Mouse (Mus musculus) stomach, embryonic 14.5 days (tissue): ENCODE measurements around the gene Large2. TPM values are rescaled to one million over a fixed set of nuclear protein-coding genes. Genes with fewer than 3 reads are reported as not detected.

Experiments
- ATAC-seq: fragments of 200-750 bp; cut with Nextera tagmentation; 2 replicates; pipeline ENCODE4 v1.8.0; 2017; ENCODE audit warnings: low read depth, moderate TSS enrichment; ENCODE audit not compliant: insufficient number of reproducible peaks, insufficient read depth, low FRiP score
- H3K27ac ChIP-seq: fragments of 300-500 bp; sonication (generic); 2 replicates; pipeline ENCODE4 v1.5.1; 2014; ENCODE audit warnings: mild to moderate bottlenecking, low read length, moderate library complexity, mixed read lengths
- H3K27me3 ChIP-seq: fragments of 300-500 bp; sonication (generic); 2 replicates; pipeline ENCODE4 v1.6.1; 2014; ENCODE audit warnings: low read length, control low read depth, mixed read lengths; ENCODE audit not compliant: control insufficient read depth, insufficient read depth
- H3K36me3 ChIP-seq: fragments of 300-500 bp; sonication (generic); 2 replicates; pipeline ENCODE4 v1.6.1; 2014; ENCODE audit warnings: mild to moderate bottlenecking, control low read depth, low read length, moderate library complexity, mixed read lengths; ENCODE audit not compliant: control insufficient read depth, insufficient read depth
- H3K4me1 ChIP-seq: fragments of 300-500 bp; sonication (generic); 2 replicates; pipeline ENCODE4 v1.6.1; 2014; ENCODE audit warnings: low read length, control low read depth, mixed read lengths; ENCODE audit not compliant: control insufficient read depth, insufficient read depth
- H3K4me2 ChIP-seq: fragments of 300-500 bp; sonication (generic); replicated peaks from 2 replicates; pipeline ENCODE4 v1.6.1; 2014; ENCODE audit warnings: low read depth, low read length, control low read depth
- H3K4me3 ChIP-seq: fragments of 300-500 bp; sonication (generic); 2 replicates; pipeline ENCODE4 v1.5.1; 2014; ENCODE audit warnings: low read depth, low read length, control low read depth
- H3K9ac ChIP-seq: fragments of 300-500 bp; sonication (generic); replicated peaks from 2 replicates; pipeline ENCODE4 v1.6.1; 2014; ENCODE audit warnings: low read depth, mild to moderate bottlenecking, control low read depth, low read length, moderate library complexity, mixed read lengths
- H3K9me3 ChIP-seq: fragments of 300-500 bp; sonication (generic); 2 replicates; pipeline ENCODE4 v1.6.1; 2016; ENCODE audit warnings: low read depth, low read length, control low read depth; ENCODE audit not compliant: control insufficient read depth
- WGBS: fragments of 180-500 bp; shearing (Covaris S2); extraction: QIAGEN DNeasy Blood & Tissue Kit; methylation state at CpG from one replicate; pipeline ENCODE4 v1.1.7; 2014; 5-methylcytosine and 5-hydroxymethylcytosine counted together
- microRNA-seq: library from miRNA; unstranded; fragments of <30 nt; microRNA quantifications from one replicate; pipeline ENCODE4, GENCODE M21; 2016
- polyA plus RNA-seq: library from polyadenylated mRNA; unstranded; fragments of >200 nt; fragmentation: Nextera tagmentation; extraction: Ambion mirVana; gene quantifications from 2 replicates; pipeline ENCODE4 v1.2.1, GENCODE M21; 2014

Large2 gene
- polyA plus RNA-seq, 1 experiment from 2014 or later = 14.8 TPM

DNA sequence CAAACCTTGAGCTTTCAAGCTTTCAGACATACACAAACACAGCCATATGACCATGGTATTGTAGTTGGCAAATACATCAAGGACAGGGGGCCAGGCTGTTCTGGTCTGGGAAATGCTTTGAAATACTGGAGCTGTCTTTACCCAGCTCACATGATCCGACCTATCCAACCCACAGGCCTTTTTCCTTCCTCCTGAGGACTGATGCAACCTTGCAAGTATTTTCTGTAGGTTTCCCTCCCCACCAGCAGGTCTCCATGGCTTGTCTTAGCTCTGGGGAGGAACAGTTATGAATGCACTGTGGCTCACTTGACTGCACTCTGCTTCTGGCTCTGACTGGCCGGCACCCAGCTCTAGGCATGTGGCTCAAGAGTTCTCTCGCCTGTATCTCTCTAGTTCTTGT lies 58.0 kb downstream of the Large2 start:
- ATAC-seq = no peak
- Histone ChIP-seq H3K9me3 (no peaks in the 10 kb centered on the region), H3K4me2 (no peak overlapping the region), H3K27me3 (no peaks in the 10 kb centered on the region), H3K4me3 (no peak overlapping the region), H3K4me1 (no peaks in the 10 kb centered on the region), H3K36me3 (peaks cover 2% of the 10 kb centered on the region), H3K27ac (no peak overlapping the region), H3K9ac (no peak overlapping the region)
- WGBS = 70% methylated on average over 3 of the region's 3 CpGs

Small RNA genes lying within 50 kb of the gene (microRNA-seq; reads per million reads assigned to microRNA genes)
- gene Mir7000 = not detected

Other genes starting within 250 kb of the Large2 start
- gene Pex16, start 193 bp downstream of the Large2 start, polyA plus RNA-seq = 20.0 and 23.2 TPM in 2 replicates
- gene 1700029I15Rik, start 7.7 kb upstream of the Large2 start, polyA plus RNA-seq = 1.4 and 2.6 TPM in 2 replicates
- gene Mapk8ip1, start 26.4 kb upstream of the Large2 start, polyA plus RNA-seq = 11.3 and 12.7 TPM in 2 replicates
- gene Cry2, start 59.2 kb upstream of the Large2 start, polyA plus RNA-seq = 24.2 and 25.7 TPM in 2 replicates
- gene Slc35c1, start 85.7 kb upstream of the Large2 start, polyA plus RNA-seq = 19.2 and 21.7 TPM in 2 replicates
- gene Chst1, start 224.8 kb upstream of the Large2 start, polyA plus RNA-seq = 4.4 and 5.2 TPM in 2 replicates